Mouse (Mus musculus) right cerebral cortex, postnatal 4 days (tissue): ENCODE results near the gene Htatip2.
A peak's percentile ranks its signal among the peaks of the same experiment; 100 is the strongest.

Experiments used
- DNase-seq: peaks from one replicate; pipeline ENCODE4 v3.0.0-alpha.2; 2022

Gene Htatip2

DNA sequence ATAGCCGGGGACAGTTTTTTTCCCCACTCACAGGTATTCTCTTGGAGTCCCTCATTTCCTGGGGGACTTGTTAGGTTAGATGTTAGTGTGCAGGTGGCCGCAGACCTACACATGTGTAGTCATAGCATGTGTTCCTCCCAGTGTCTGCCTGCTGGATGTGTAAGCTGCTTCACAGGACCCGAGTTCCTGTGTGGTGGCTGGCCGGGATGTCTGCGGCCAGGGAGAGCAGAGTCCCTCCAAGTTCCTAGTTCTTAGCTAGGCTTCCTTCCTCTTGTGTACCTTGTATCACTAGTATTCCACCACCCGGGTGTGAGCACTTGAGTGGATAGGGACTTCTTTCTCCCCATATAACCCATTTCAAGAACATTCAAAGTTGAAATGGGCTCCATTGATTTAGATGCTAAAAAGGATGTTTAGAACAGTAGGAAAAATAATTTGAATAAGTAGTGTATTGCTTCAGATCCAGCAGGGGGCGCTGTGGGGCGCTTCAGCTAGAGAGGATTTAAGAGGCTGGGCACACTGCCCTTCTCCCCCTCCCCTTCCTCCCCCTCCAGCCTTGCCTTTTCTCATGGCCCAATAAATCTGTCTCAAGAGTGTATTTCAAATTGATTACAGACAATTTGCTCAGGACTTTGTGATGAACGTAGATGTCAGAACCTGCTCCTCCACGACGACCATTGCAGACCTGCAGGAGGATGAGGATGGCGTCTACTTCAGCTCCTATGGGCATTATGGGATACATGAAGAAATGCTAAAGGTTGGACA, 27.9 kb downstream of the Htatip2 start:
- peak; percentile 87 for DNase-seq

DNA sequence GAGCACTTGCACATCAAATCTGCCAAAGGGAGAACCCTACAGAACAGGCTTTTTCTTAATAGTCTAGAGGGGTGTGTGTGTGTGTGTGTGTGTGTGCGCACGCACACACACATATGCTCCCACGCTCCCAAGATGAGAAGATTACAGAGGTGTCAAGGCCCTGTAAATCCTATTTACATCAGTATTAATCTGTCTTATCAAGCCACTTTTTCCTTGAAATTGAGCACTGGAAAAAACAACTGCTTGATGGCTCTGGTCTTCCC, 28.4 kb downstream of the Htatip2 start:
- no peak for DNase-seq

- DNase-seq = no peak
Measured at GRCm38 (mm10) chr7:49794304-49794703, 35.4 kb downstream of the Htatip2 start.

DNA sequence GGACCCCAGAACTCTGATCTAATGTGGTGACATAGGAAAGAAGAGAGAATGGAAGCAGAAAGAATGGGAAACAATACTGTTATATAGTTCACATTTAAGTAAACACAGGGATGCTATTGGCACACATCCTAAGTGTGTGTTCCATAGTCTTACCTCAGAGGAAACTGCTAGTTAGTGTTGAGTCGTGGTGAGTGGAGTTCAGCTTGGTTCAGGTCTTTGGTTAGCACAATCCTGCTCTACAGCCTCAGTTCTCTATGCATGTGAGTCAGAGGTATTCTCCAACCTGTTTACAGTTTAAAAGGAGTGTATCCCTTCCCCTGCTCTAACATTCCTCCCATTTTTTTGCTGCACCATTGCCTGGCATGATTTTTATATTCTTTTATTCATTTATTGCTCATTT, 38.3 kb downstream of the Htatip2 start:
- no peak for DNase-seq

DNA sequence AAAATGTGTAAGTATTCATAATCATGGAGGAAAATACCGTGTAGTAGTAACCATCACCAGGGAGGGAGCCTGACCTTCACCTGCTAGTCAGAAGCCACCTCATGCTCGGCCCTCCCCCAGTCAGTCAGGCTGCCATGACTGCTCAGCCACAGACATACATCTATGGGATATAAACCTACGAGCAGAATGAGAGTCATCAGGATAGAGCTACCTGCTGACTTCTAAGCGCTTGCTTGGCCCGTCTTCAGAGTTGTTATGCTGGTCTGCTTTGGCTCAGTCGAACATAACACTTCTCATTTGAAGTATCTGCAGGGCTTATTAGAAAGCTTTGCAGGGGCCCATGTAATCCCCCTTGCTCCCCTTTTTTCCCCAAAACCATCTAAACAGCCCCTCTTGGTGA, 44.6 kb downstream of the Htatip2 start:
- DNase-seq = no peak

GRCm38 (mm10) chr7:49804638-49805165, 45.8 kb downstream of the Htatip2 start:
- no peak for DNase-seq

GRCm38 (mm10) chr7:49805618-49806017, 46.7 kb downstream of the Htatip2 start:
- no peak for DNase-seq

DNA sequence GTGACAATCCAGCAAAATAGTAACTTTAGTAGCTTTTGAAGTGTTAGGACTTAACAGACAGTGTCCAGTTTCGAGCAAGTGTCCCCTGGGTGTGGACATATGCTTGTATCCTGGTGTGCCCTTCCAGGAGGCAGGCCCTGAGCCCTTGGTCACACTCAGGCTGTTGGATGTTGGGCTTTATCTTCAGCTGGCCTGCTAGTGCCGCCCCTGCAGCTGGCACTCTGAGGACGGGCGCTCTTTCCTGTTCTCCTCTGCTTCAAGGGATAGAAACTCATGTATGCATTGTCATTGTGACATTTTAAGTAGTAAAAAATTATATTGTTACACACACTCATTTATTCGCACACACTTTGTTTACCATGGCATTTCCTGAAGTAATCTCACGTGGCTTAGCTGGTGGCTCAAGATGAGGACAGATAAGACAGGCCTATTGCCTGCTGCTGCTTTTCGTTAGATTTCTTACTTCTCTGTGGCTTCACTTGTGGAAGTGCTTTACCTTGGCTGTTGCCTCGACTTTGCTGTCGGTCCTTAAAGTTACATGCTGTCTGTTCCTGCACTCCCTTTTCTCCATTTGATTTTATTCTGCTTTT, 48.3 kb downstream of the Htatip2 start:
- no peak for DNase-seq

GRCm38 (mm10) chr7:49807846-49808622, 49.1 kb downstream of the Htatip2 start:
- DNase-seq = no peak

GRCm38 (mm10) chr7:49809100-49809499, 50.2 kb downstream of the Htatip2 start:
- DNase-seq = no peak

DNA sequence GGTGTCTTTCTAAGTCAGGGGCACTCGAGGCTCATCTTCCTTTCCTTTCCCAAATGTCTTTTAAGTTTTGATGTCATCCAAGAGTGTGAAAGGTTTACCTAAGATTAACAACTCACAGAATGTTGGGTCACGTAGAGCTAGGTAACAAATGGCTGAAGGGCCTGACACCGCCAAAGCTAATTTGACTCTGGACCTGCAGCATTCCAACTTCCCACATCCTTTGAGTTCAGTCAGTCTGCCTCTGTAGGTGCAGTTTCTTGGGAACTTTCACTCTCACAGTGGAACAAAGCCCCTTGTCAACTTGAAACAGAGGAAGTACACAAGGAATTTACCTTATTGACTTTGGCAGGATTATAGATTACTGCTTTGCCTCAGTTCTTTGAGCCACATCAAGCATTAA, 50.6 kb downstream of the Htatip2 start:
- no peak for DNase-seq

- DNase-seq = no peak
Measured at GRCm38 (mm10) chr7:49811346-49811745, 52.4 kb downstream of the Htatip2 start.

DNA sequence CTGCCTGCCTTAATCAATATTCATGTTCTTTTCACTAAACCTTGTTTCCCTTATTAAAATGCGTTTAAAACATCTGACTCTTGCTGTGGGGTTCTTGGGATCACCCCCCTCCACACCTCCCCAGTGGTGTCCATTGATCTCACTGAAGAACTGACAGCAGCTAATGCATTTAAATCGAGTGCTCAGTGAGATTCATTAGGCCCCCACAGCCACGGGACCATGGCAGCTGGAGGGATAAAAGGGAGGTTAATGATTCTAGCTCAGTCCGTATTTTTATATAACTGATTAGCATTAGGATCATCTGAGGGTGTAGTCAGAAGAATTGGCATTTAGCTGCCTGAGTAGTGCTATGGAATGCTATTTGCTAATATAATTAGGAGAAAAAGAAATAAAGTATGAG, 60.5 kb downstream of the Htatip2 start:
- DNase-seq = no peak

- DNase-seq = no peak
Measured at GRCm38 (mm10) chr7:49821370-49821769, 62.5 kb downstream of the Htatip2 start.

DNA sequence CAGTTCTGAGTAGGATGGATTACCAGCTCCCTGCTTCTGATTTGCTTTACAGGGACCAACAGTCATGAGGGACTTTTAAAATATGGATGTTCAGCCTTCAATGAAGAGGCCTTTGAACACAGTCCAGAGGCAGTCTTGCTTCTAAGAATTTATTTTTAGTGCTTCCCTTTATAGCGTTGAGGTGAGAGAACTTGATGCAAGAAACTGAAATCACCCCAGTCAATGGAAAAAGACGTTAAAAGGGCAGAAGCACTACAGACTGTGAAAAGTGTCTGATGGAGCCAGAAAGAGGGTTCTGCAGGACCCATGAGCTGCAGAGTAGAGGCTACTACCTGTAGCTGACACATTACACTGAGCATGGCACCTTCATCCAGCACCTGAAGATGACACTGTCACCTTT, 63.1 kb downstream of the Htatip2 start:
- DNase-seq = no peak
